Mouse (Mus musculus): ENCODE data around the gene Prkcsh.

The Prkcsh gene

GRCm38 (mm10) chr9:21987592-21988342 lies 14.8 kb upstream of the Prkcsh start:
- no peak for DNase-seq (ENCODE audit: low read depth)

GRCm38 (mm10) chr9:21988421-21989101 lies 14.0 kb upstream of the Prkcsh start:
- no peak for DNase-seq (ENCODE audit: low read depth)

GRCm38 (mm10) chr9:21989230-21990110 lies 13.1 kb upstream of the Prkcsh start, which contains the start of gene Rgl3:
Gene Rgl3 (minus strand): TSS chr9:21989446.
- DNase-seq (ENCODE audit: low read depth): no peak

- DNase-seq (ENCODE audit: low read depth): no peak
These were observed 10.4 kb upstream of the Prkcsh start for GRCm38 (mm10) chr9:21992227-21992626.

GRCm38 (mm10) chr9:21996178-21996867 lies 6.3 kb upstream of the Prkcsh start:
- no peak for DNase-seq (ENCODE audit: low read depth)

GRCm38 (mm10) chr9:22000296-22000695 lies 2.3 kb upstream of the Prkcsh start:
- DNase-seq (ENCODE audit: low read depth): no peak

GRCm38 (mm10) chr9:22001633-22002032 lies 973 bp upstream of the Prkcsh start:
- no peak for DNase-seq (ENCODE audit: low read depth)

GRCm38 (mm10) chr9:22003163-22003554 lies 553 bp downstream of the Prkcsh start:
- DNase-seq (ENCODE audit: low read depth): peak; percentile 87

GRCm38 (mm10) chr9:22004546-22004945 lies 1.9 kb downstream of the Prkcsh start:
- no peak for DNase-seq (ENCODE audit: low read depth)

- DNase-seq (ENCODE audit: low read depth): no peak
These were observed 8.4 kb downstream of the Prkcsh start for GRCm38 (mm10) chr9:22011055-22011454.

GRCm38 (mm10) chr9:22012731-22013130 lies 10.1 kb downstream of the Prkcsh start:
- no peak for DNase-seq (ENCODE audit: low read depth)

- DNase-seq (ENCODE audit: low read depth): no peak
These were observed 13.6 kb downstream of the Prkcsh start for GRCm38 (mm10) chr9:22016245-22016644.

GRCm38 (mm10) chr9:22017208-22017825 lies 14.7 kb downstream of the Prkcsh start:
- no peak for DNase-seq (ENCODE audit: low read depth)

GRCm38 (mm10) chr9:22024592-22024991 lies 22.0 kb downstream of the Prkcsh start:
- no peak for DNase-seq (ENCODE audit: low read depth)

GRCm38 (mm10) chr9:22028467-22028866 lies 25.9 kb downstream of the Prkcsh start:
- DNase-seq (ENCODE audit: low read depth): no peak

GRCm38 (mm10) chr9:22030386-22030785 lies 27.8 kb downstream of the Prkcsh start:
- DNase-seq (ENCODE audit: low read depth): no peak

- no peak for DNase-seq (ENCODE audit: low read depth)
These were observed 32.9 kb downstream of the Prkcsh start for GRCm38 (mm10) chr9:22035300-22036044.

GRCm38 (mm10) chr9:22037826-22038225 lies 35.2 kb downstream of the Prkcsh start:
- no peak for DNase-seq (ENCODE audit: low read depth)

- DNase-seq (ENCODE audit: low read depth): no peak
These were observed 39.2 kb downstream of the Prkcsh start for GRCm38 (mm10) chr9:22041832-22042231.

GRCm38 (mm10) chr9:22047329-22047728 lies 44.7 kb downstream of the Prkcsh start:
- no peak for DNase-seq (ENCODE audit: low read depth)

GRCm38 (mm10) chr9:22049315-22049714 lies 46.7 kb downstream of the Prkcsh start:
- no peak for DNase-seq (ENCODE audit: low read depth)
